Mouse (Mus musculus) spleen, adult 2 months (tissue): ENCODE data around the gene Smim13.

ENCODE experiments used
- CTCF ChIP-seq: fragments of 200-500 bp; IDR thresholded peaks from 2 replicates; pipeline ENCODE4 v1.5.1; 2011; ENCODE audit warnings: mild to moderate bottlenecking, inconsistent platforms; ENCODE audit not compliant: insufficient read depth, insufficient read length, insufficient replicate concordance; ENCODE audit errors: extremely low read depth
- POLR2A ChIP-seq: fragments of 200-500 bp; IDR thresholded peaks from 2 replicates; pipeline ENCODE4 v1.6.1; 2011; ENCODE audit warnings: low read depth, low read length, inconsistent platforms

- TF ChIP-seq POLR2A: no peak
- TF ChIP-seq CTCF: no peak
Measured at GRCm38 (mm10) chr13:41298533-41298932, 48.9 kb downstream of the Smim13 start.
